Comparison of ENCODE assay signal across 11 mouse cellular contexts in the genomic region with DNA sequence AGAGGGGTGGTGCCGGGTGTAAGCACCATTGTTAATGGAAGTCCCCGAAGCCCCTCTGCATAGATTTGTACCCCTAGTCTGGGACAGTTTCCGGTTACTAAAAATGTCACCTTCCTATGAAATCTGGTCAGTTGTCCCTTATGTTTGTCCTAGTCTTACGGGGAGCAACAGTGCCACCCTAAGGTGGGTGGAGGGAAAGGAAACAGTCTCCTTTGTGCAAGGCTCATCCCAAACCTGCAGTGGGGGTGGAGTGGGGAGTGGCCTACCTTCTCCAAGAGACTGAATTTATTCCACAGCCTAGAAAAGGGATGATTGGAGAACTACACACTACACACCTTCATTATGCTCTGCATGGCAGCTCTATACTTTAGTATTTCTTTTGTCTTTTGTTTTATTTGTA. TPM values are rescaled to one million over a fixed set of nuclear protein-coding genes. Genes with fewer than 3 reads are reported as not detected.
DNase-seq lines count a peak whose midpoint lies in the region; ATAC-seq and TF ChIP-seq lines count a peak whose summit lies in the region.
"Had no signal": no experiment of that assay in that cellular context is flagged by ENCODE, and none has a peak within 500 bp of the region (broad histone marks: within the 10 kb centered on the region; RNA-seq: fewer than 3 reads in every experiment).

No protein-coding gene starts in this region.

- ATAC-seq in forebrain, postnatal 0 days, result peak; percentile 58; the same call in 1 of the 2 replicates
- no peak for ATAC-seq in intestine, postnatal 0 days
- no peak for ATAC-seq in lung, embryonic 14.5 days (ENCODE audit: insufficient read depth)
- ATAC-seq: Patski had no signal

- no peak overlapping the region for H3K4me2 ChIP-seq in forebrain, postnatal 0 days (ENCODE audit: low read depth)
- no peak overlapping the region for H3K4me2 ChIP-seq in intestine, postnatal 0 days (replicated peaks; ENCODE audit: low read depth)
- H3K4me2 ChIP-seq in lung, embryonic 14.5 days, result no peak overlapping the region
- H3K4me2 ChIP-seq: heart, embryonic 15.5 days had no signal

- H3K4me1 ChIP-seq in forebrain, postnatal 0 days (ENCODE audit: insufficient read depth), result no peaks in the 10 kb centered on the region
- H3K4me1 ChIP-seq in forebrain, embryonic 10.5 days, result peaks cover 5% of the 10 kb centered on the region
- H3K4me1 ChIP-seq in intestine, postnatal 0 days (replicated peaks; ENCODE audit: control insufficient read depth, insufficient read depth, low read length), result no peaks in the 10 kb centered on the region
- no peaks in the 10 kb centered on the region for H3K4me1 ChIP-seq in lung, embryonic 14.5 days (ENCODE audit: insufficient read depth)

- WGBS in forebrain, postnatal 0 days, result 48% methylated on average over 4 of the region's 4 CpGs
- 65% methylated on average over 4 of the region's 4 CpGs for WGBS in forebrain, embryonic 10.5 days
- 47% methylated on average over 4 of the region's 4 CpGs for WGBS in intestine, postnatal 0 days
- WGBS in lung, embryonic 14.5 days, result 55% methylated on average over 4 of the region's 4 CpGs

- no peak overlapping the region for H3K27ac ChIP-seq in forebrain, postnatal 0 days (ENCODE audit: low read depth, low read length)
- H3K27ac ChIP-seq in forebrain, embryonic 10.5 days, result no peak overlapping the region
- H3K27ac ChIP-seq in intestine, postnatal 0 days (ENCODE audit: low read depth, low read length), result no peak overlapping the region
- H3K27ac ChIP-seq in lung, embryonic 14.5 days (ENCODE audit: low read depth), result no peak overlapping the region
- H3K27ac ChIP-seq: heart, embryonic 15.5 days had no signal

- no peak overlapping the region for H3K4me3 ChIP-seq in forebrain, postnatal 0 days (ENCODE audit: low read depth, low read length)
- no peak overlapping the region for H3K4me3 ChIP-seq in forebrain, embryonic 10.5 days
- H3K4me3 ChIP-seq in intestine, postnatal 0 days (ENCODE audit: low read depth, low read length), result no peak overlapping the region
- H3K4me3 ChIP-seq in lung, embryonic 14.5 days (ENCODE audit: low read depth, low read length), result no peak overlapping the region
- H3K4me3 ChIP-seq: heart, embryonic 15.5 days; myocyte had no signal

- no peaks in the 10 kb centered on the region for H3K9me3 ChIP-seq in forebrain, postnatal 0 days (ENCODE audit: low read length)
- no peaks in the 10 kb centered on the region for H3K9me3 ChIP-seq in forebrain, embryonic 10.5 days
- H3K9me3 ChIP-seq in intestine, postnatal 0 days (ENCODE audit: control insufficient read depth), result no peaks in the 10 kb centered on the region
- H3K9me3 ChIP-seq in lung, embryonic 14.5 days (ENCODE audit: low read depth, low read length), result no peaks in the 10 kb centered on the region
- H3K9me3 ChIP-seq: heart, embryonic 15.5 days had no signal

- TF ChIP-seq CTCF in forebrain, postnatal 0 days (IDR thresholded peaks at IDR 0.05; ENCODE audit: low read depth), result peak; percentile 61
- TF ChIP-seq CTCF in intestine, postnatal 0 days (IDR thresholded peaks at IDR 0.05; ENCODE audit: low read depth), result peak; percentile 81
- TF ChIP-seq CTCF in lung, embryonic 14.5 days (IDR thresholded peaks at IDR 0.05; ENCODE audit: low read depth), result peak; percentile 65

- no peaks in the 10 kb centered on the region for H3K27me3 ChIP-seq in forebrain, postnatal 0 days (ENCODE audit: insufficient read depth, low read length)
- no peaks in the 10 kb centered on the region for H3K27me3 ChIP-seq in forebrain, embryonic 10.5 days (ENCODE audit: poor library complexity, severe bottlenecking)
- no peaks in the 10 kb centered on the region for H3K27me3 ChIP-seq in intestine, postnatal 0 days (replicated peaks; ENCODE audit: control insufficient read depth, insufficient read depth, low read length)
- H3K27me3 ChIP-seq in lung, embryonic 14.5 days (ENCODE audit: insufficient read depth, low read length), result no peaks in the 10 kb centered on the region
- H3K27me3 ChIP-seq: heart, embryonic 15.5 days; Patski had no signal

- peaks cover 83% of the 10 kb centered on the region for H3K36me3 ChIP-seq in forebrain, postnatal 0 days (ENCODE audit: insufficient read depth)
- H3K36me3 ChIP-seq in forebrain, embryonic 10.5 days (replicated peaks), result 0 out of 2 replicates have a peak, but pooled peaks cover 2% of the 10 kb centered on the region
- H3K36me3 ChIP-seq in intestine, postnatal 0 days (ENCODE audit: control insufficient read depth, insufficient read depth), result peaks cover 70% of the 10 kb centered on the region
- peaks cover 12% of the 10 kb centered on the region; the same call in 1 of the 2 replicates for H3K36me3 ChIP-seq in lung, embryonic 14.5 days (ENCODE audit: insufficient read depth)

- peak; percentile 45 for DNase-seq in forebrain, postnatal 0 days
- no peak for DNase-seq in forebrain, embryonic 10.5 days (ENCODE audit: extremely low spot score, low spot score)
- DNase-seq in thymus, postnatal 0 days (ENCODE audit: low spot score), result peak; percentile 50
- no peak for DNase-seq in thymus, postnatal 10 days (ENCODE audit: low spot score in 2 of 2)
- peak; percentile 32 to 48 for DNase-seq in cerebellum, postnatal 4 days (ENCODE audit: low spot score in 2 of 2)
- DNase-seq in lung, embryonic 14.5 days, result peak; percentile 66
- DNase-seq in telencephalon, adult 2 months (ENCODE audit: low read depth, low spot score), result peak; percentile 16

- no peak overlapping the region for H3K9ac ChIP-seq in forebrain, postnatal 0 days
- no peak overlapping the region for H3K9ac ChIP-seq in intestine, postnatal 0 days (ENCODE audit: low read depth, low read length)
- no peak overlapping the region for H3K9ac ChIP-seq in lung, embryonic 14.5 days
- H3K9ac ChIP-seq: heart, embryonic 15.5 days had no signal

RNA-seq across cellular contexts. Expression of a gene that starts 55.3 kb away (rescaled TPM):
- total RNA-seq in forebrain, postnatal 0 days (2014; rRNA removed), result 38.7 and 48.4 TPM in 2 replicates
- polyA plus RNA-seq in forebrain, postnatal 0 days (2015; fragmentation: Nextera tagmentation; extraction: Ambion mirVana), result 19.4 and 22.0 TPM in 2 replicates
- polyA plus RNA-seq in forebrain, embryonic 10.5 days (2016; fragmentation: Nextera tagmentation; extraction: Ambion mirVana), result 5.5 and 6.5 TPM in 2 replicates
- polyA plus RNA-seq in thymus, postnatal 0 days (2015; fragmentation: Nextera tagmentation; extraction: Ambion mirVana), result 11.9 and 17.1 TPM in 2 replicates
- polyA plus RNA-seq in intestine, postnatal 0 days (2015; fragmentation: Nextera tagmentation; extraction: Ambion mirVana), result 17.2 and 21.2 TPM in 2 replicates
- 13.4 and 16.2 TPM in 2 replicates for polyA plus RNA-seq in lung, embryonic 14.5 days (2014; fragmentation: Nextera tagmentation; extraction: Ambion mirVana)

Comparison
In these comparisons a context has a peak if more than half of its experiments do, and no peak if none do; other contexts are left out.
1. DNase-seq: peak in forebrain, postnatal 0 days (single experiment), thymus, postnatal 0 days (single experiment), cerebellum, postnatal 4 days (2 of 2), lung, embryonic 14.5 days (single experiment) and telencephalon, adult 2 months (single experiment); none in forebrain, embryonic 10.5 days (single experiment) and thymus, postnatal 10 days (0 of 2).
2. Peak in every context shown above with its lines, with median percentiles within 50 percentile points of each other: CTCF ChIP-seq.